Mouse (Mus musculus) cerebellum, adult 2 months (tissue): Measurements from ENCODE around the gene Rabif.

ENCODE experiments used
- CTCF ChIP-seq: fragments of 200-500 bp; IDR thresholded peaks from 2 replicates; pipeline ENCODE4 v1.5.1; 2011; ENCODE audit warnings: low read depth, mild to moderate bottlenecking, control low read depth, low read length, moderate library complexity, borderline replicate concordance; ENCODE audit not compliant: insufficient read depth
- POLR2A ChIP-seq: fragments of 200-500 bp; IDR thresholded peaks from 2 replicates; pipeline ENCODE4 v1.6.1; 2011; ENCODE audit warnings: low read length, control low read depth, borderline replicate concordance; ENCODE audit not compliant: insufficient read depth

- TF ChIP-seq POLR2A (no peak), CTCF (no peak)
Observed at GRCm38 (mm10) chr1:134456060-134456459, 38.4 kb upstream of the Rabif start.
